19 mouse cellular contexts compared by ENCODE assay signal in the genomic region with DNA sequence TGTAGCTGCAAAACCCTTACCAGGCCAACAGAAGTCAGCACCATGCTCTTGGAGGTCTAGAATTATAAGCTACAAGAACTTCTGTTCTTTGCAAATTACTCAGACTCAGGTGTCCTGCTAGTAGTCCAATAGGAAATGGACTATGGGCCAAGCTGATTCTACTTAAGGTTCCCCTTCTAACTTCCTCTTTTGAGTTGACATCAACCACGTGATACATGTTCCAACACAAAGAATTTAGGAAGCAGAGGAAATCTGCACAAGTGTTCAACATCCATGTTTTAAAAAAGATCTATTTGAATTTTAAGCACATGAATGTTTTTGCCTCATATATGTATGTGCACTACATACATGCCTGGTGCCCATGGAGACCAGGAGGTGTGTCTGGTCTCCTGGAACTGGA.
DNase-seq lines count a peak whose midpoint lies in the region; ATAC-seq and TF ChIP-seq lines count a peak whose summit lies in the region.
"Had no signal": no experiment of that assay in that cellular context is flagged by ENCODE, and none has a peak within 500 bp of the region (broad histone marks: within the 10 kb centered on the region; RNA-seq: fewer than 3 reads in every experiment).

No protein-coding gene starts in this region.

- peak; percentile 41 for DNase-seq in lung, postnatal 0 days (ENCODE audit: low spot score)
- DNase-seq in lung, adult 18-20 months = no peak
- DNase-seq in G1E (ENCODE audit: low spot score) = peak; percentile 17
- no peak for DNase-seq in layer of hippocampus, postnatal 36 days
- DNase-seq: adrenal gland, postnatal 25 days; cerebellum, adult 2 months; cerebellum, postnatal 36 days; gastrocnemius, postnatal 14 days; right cerebral cortex, postnatal 14 days had no signal

- no peak overlapping the region for H3K27ac ChIP-seq in lung, postnatal 0 days (ENCODE audit: low read length)
- peak overlapping the region; percentile 87; the same call in 1 of the 2 replicates for H3K27ac ChIP-seq in embryonic fibroblast, embryonic 13.5 days (ENCODE audit: insufficient read depth, low read length)
- H3K27ac ChIP-seq: embryonic facial prominence, embryonic 10.5 days; forebrain, embryonic 13.5 days; hindbrain, embryonic 15.5 days; midbrain, embryonic 13.5 days; neural tube, embryonic 13.5 days had no signal

- TF ChIP-seq POLR2A in embryonic fibroblast, embryonic 13.5 days (IDR thresholded peaks at IDR 0.05; ENCODE audit: low read depth, low read length) = no peak

- no peak overlapping the region for H3K4me2 ChIP-seq in lung, postnatal 0 days (replicated peaks; ENCODE audit: low read depth, low read length)
- H3K4me2 ChIP-seq: forebrain, embryonic 13.5 days; hindbrain, embryonic 15.5 days; midbrain, embryonic 13.5 days; neural tube, embryonic 13.5 days had no signal

- no peaks in the 10 kb centered on the region for H3K27me3 ChIP-seq in lung, postnatal 0 days (replicated peaks; ENCODE audit: insufficient read depth, low read length)
- no peaks in the 10 kb centered on the region for H3K27me3 ChIP-seq in G1E (ENCODE audit: insufficient read depth, low read length)
- H3K27me3 ChIP-seq: forebrain, embryonic 13.5 days; hindbrain, embryonic 15.5 days; midbrain, embryonic 13.5 days; neural tube, embryonic 13.5 days had no signal

- H3K9ac ChIP-seq in lung, postnatal 0 days (replicated peaks; ENCODE audit: low read depth) = no peak overlapping the region
- H3K9ac ChIP-seq: forebrain, embryonic 13.5 days; hindbrain, embryonic 15.5 days; midbrain, embryonic 13.5 days; neural tube, embryonic 13.5 days had no signal

- no peaks in the 10 kb centered on the region for H3K9me3 ChIP-seq in lung, postnatal 0 days (ENCODE audit: low read length)
- no peaks in the 10 kb centered on the region for H3K9me3 ChIP-seq in G1E (replicated peaks)
- H3K9me3 ChIP-seq: embryonic facial prominence, embryonic 10.5 days; forebrain, embryonic 13.5 days; hindbrain, embryonic 15.5 days; midbrain, embryonic 13.5 days; neural tube, embryonic 13.5 days had no signal

- TF ChIP-seq EP300 in lung, postnatal 0 days (IDR thresholded peaks at IDR 0.05) = no peak

- ATAC-seq in lung, postnatal 0 days = no peak
- ATAC-seq in G1E (ENCODE audit: extremely low read depth, insufficient number of reproducible peaks, low FRiP score, poor library complexity, severe bottlenecking) = no peak
- peak; percentile 61 for ATAC-seq in neutrophil, adult 5-6 weeks (ENCODE audit: extremely low read depth, insufficient number of reproducible peaks, low FRiP score, poor library complexity, severe bottlenecking)
- no peak for ATAC-seq in erythroblast, adult 5-6 weeks (replicated peaks; ENCODE audit: low FRiP score, poor library complexity, severe bottlenecking)
- ATAC-seq: forebrain, embryonic 13.5 days; intestine, embryonic 16.5 days; midbrain, embryonic 13.5 days had no signal

- WGBS in lung, postnatal 0 days = 66% methylated on average over 1 of the region's 1 CpGs

- no peaks in the 10 kb centered on the region for H3K36me3 ChIP-seq in lung, postnatal 0 days (ENCODE audit: insufficient read depth, low read length)
- H3K36me3 ChIP-seq in G1E (replicated peaks) = no peaks in the 10 kb centered on the region
- H3K36me3 ChIP-seq: hindbrain, embryonic 15.5 days; midbrain, embryonic 13.5 days; neural tube, embryonic 13.5 days had no signal

- H3K4me1 ChIP-seq in lung, postnatal 0 days (ENCODE audit: insufficient read depth, low read depth, low read length) = no peaks in the 10 kb centered on the region
- H3K4me1 ChIP-seq in G1E (ENCODE audit: insufficient read depth, low read depth, low read length) = peaks cover 4% of the 10 kb centered on the region
- H3K4me1 ChIP-seq in embryonic fibroblast, embryonic 13.5 days (ENCODE audit: control insufficient read depth, insufficient read depth, low read length) = peaks cover 25% of the 10 kb centered on the region
- H3K4me1 ChIP-seq: embryonic facial prominence, embryonic 10.5 days; forebrain, embryonic 13.5 days; midbrain, embryonic 13.5 days had no signal

- H3K4me3 ChIP-seq in lung, postnatal 0 days (ENCODE audit: low read depth, low read length) = no peak overlapping the region
- no peak overlapping the region for H3K4me3 ChIP-seq in G1E (ENCODE audit: low read depth, low read length)
- H3K4me3 ChIP-seq in embryonic fibroblast, embryonic 13.5 days (ENCODE audit: insufficient read depth, low read length) = no peak overlapping the region
- H3K4me3 ChIP-seq: embryonic facial prominence, embryonic 10.5 days; erythroblast, embryonic 14.5 days; forebrain, embryonic 13.5 days; hindbrain, embryonic 15.5 days; midbrain, embryonic 13.5 days; neural tube, embryonic 13.5 days had no signal

- no peak for TF ChIP-seq CTCF in lung, postnatal 0 days (IDR thresholded peaks at IDR 0.05)
- no peak for TF ChIP-seq CTCF in G1E (IDR thresholded peaks at IDR 0.05; ENCODE audit: low read depth, low read length)
- no peak for TF ChIP-seq CTCF in embryonic fibroblast, embryonic 13.5 days (IDR thresholded peaks at IDR 0.05; ENCODE audit: borderline replicate concordance, insufficient read depth, low read length)

Comparison
In these comparisons a context has a peak if more than half of its experiments do, and no peak if none do; other contexts are left out.
1. DNase-seq: peak in lung, postnatal 0 days (single experiment) and G1E (single experiment); none in lung, adult 18-20 months (0 of 2) and layer of hippocampus, postnatal 36 days (0 of 2).